Mouse (Mus musculus) stomach, embryonic 16.5 days (tissue): ENCODE measurements around the gene Wdtc1. TPM values are rescaled to one million over a fixed set of nuclear protein-coding genes. Genes with fewer than 3 reads are reported as not detected.

Experiments
- ATAC-seq: fragments of 200-750 bp; cut with Nextera tagmentation; 2 replicates; pipeline ENCODE4 v1.8.0; 2017; ENCODE audit warnings: moderate number of reproducible peaks, moderate TSS enrichment; ENCODE audit not compliant: insufficient read depth, low FRiP score
- H3K27ac ChIP-seq: fragments of 300-500 bp; sonication (generic); 2 replicates; pipeline ENCODE4 v1.5.1; 2014; ENCODE audit warnings: low read length
- H3K27me3 ChIP-seq: fragments of 300-500 bp; sonication (generic); 2 replicates; pipeline ENCODE4 v1.6.1; 2014; ENCODE audit warnings: low read length, control low read depth, mixed read lengths; ENCODE audit not compliant: control insufficient read depth, insufficient read depth
- H3K36me3 ChIP-seq: fragments of 300-500 bp; sonication (generic); 2 replicates; pipeline ENCODE4 v1.6.1; 2014; ENCODE audit warnings: low read length; ENCODE audit not compliant: control insufficient read depth, insufficient read depth
- H3K4me1 ChIP-seq: fragments of 300-500 bp; sonication (generic); 2 replicates; pipeline ENCODE4 v1.6.1; 2014; ENCODE audit warnings: low read length, control low read depth, mixed read lengths; ENCODE audit not compliant: control insufficient read depth, insufficient read depth
- H3K4me2 ChIP-seq: fragments of 300-500 bp; sonication (generic); 2 replicates; pipeline ENCODE4 v1.6.1; 2014; ENCODE audit warnings: low read depth, low read length, mixed read lengths
- H3K4me3 ChIP-seq: fragments of 300-500 bp; sonication (generic); replicated peaks from 2 replicates; pipeline ENCODE4 v1.5.1; 2014; ENCODE audit warnings: mild to moderate bottlenecking, low read length
- H3K9ac ChIP-seq: fragments of 300-500 bp; sonication (generic); 2 replicates; pipeline ENCODE4 v1.6.1; 2014; ENCODE audit warnings: low read length
- H3K9me3 ChIP-seq: fragments of 300-500 bp; sonication (generic); replicated peaks from 2 replicates; pipeline ENCODE4 v1.6.1; 2016; ENCODE audit warnings: low read length, control low read depth; ENCODE audit not compliant: control insufficient read depth
- WGBS: fragments of 180-500 bp; shearing (Covaris S2); extraction: QIAGEN DNeasy Blood & Tissue Kit; methylation state at CpG from one replicate; pipeline ENCODE4 v1.1.7; 2014; 5-methylcytosine and 5-hydroxymethylcytosine counted together
- polyA plus RNA-seq: library from polyadenylated mRNA; unstranded; fragments of >200 nt; fragmentation: Nextera tagmentation; extraction: Ambion mirVana; gene quantifications from 2 replicates; pipeline ENCODE4 v1.2.1, GENCODE M21; 2015

Gene Wdtc1
- polyA plus RNA-seq, 1 experiment from 2014 or later = 14.8 TPM

DNA sequence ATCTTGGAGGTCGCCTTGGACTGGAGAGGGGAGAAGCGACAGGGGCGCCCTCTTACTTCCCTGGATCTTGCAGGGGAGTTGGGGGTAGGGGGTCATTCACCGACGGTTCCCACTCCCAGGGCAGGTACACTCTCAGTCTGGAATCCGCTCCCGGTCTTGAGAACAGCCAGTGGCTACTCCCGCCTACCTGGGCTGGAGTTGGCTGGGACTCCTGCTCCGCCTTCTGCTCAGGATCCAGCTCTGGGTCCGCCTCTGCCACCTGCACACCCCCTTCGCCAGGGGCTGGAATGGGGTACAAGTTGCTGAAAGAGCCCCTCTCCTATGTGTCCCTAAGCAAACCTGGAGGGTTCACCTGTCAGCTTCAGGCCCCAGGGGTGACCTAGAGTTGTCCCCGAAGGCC, 96.1 kb downstream of the Wdtc1 start:
- ATAC-seq = peak; percentile 63
- 27% methylated on average over 12 of the region's 12 CpGs for WGBS
- H3K36me3 ChIP-seq = no peaks in the 10 kb centered on the region
- no peaks in the 10 kb centered on the region for H3K27me3 ChIP-seq
- peak overlapping the region; percentile 51 for H3K4me2 ChIP-seq
- H3K4me3 ChIP-seq = peak overlapping the region; percentile 22; the same call in 1 of the 2 replicates
- peak overlapping the region; percentile 57 for H3K9ac ChIP-seq
- H3K4me1 ChIP-seq = 0 out of 2 replicates have a peak, but pooled peaks cover 5% of the 10 kb centered on the region
- H3K27ac ChIP-seq = peak overlapping the region; percentile 49
- no peaks in the 10 kb centered on the region for H3K9me3 ChIP-seq

DNA sequence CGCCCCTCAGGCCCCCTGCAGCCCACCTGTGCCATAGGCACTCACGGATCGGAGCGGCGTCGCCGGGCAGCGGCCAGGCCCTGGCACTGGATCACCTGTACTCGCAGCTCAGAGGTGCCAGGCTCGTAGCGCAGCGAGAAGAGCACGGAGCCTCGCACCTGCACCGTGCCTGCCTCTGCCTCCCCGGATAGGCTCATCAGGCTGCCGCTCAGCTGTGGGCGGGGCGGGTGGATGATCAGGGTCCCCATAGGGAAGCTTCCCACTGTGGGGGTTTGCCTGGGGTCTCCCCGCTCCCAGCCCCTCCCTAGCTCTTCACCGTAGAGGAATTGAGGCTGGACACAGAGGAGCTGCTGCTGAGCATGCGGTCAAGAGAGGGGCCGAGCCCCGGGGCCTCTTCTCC, 96.5 kb downstream of the Wdtc1 start:
- H3K4me2 ChIP-seq = peak overlapping the region; percentile 51
- H3K4me1 ChIP-seq = 0 out of 2 replicates have a peak, but pooled peaks cover 5% of the 10 kb centered on the region
- H3K27me3 ChIP-seq = peaks cover 2% of the 10 kb centered on the region; the same call in 1 of the 2 replicates
- no peak overlapping the region for H3K27ac ChIP-seq
- H3K4me3 ChIP-seq = peak overlapping the region; percentile 22; the same call in 1 of the 2 replicates
- peak; percentile 26; the same call in 1 of the 2 replicates for ATAC-seq
- WGBS = 16% methylated on average over 24 of the region's 24 CpGs
- H3K36me3 ChIP-seq = no peaks in the 10 kb centered on the region
- peak overlapping the region; percentile 57 for H3K9ac ChIP-seq
- no peaks in the 10 kb centered on the region for H3K9me3 ChIP-seq

DNA sequence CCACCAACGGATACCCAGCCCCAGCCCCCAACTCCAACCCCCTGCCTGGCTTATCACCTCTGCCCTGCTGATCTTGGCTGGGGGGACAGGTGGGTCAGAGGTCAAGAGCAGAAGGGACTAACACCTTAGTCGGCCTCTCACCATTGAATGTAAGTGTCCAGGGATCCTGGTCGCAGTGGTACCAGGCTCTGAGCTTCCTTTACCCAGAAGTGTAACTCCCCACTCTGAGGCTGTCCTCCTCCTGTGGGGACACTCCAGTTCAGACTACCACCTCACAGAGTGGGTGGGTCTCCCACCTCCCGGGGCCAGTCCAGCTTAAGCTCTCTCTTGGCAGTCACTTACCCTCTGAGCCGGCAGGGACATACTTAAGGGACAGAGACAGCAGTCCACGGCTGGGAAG, 97.9 kb downstream of the Wdtc1 start:
- 62% methylated on average over 6 of the region's 6 CpGs for WGBS
- ATAC-seq = no peak
- peaks cover 16% of the 10 kb centered on the region for H3K27me3 ChIP-seq

DNA sequence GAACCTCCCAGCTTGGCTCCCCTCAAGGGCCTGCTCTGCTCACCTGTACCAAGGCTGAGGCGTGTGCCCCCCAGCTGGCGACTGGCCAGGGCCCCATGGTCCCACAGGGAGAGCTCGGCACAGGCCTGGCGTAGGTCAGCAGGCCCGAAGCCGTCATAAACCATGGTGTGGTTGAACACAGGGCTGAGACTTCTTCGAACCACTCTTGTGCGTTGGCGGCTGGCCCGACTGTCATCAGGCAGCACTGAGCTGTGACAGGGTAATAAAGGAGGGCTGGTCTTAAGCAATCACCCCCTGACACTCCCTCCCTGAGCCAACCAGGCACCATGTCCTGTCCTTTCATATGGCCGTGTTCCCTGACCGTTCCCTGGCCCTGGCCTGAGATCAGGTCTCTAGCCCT, 99.9 kb downstream of the Wdtc1 start:
- H3K27me3 ChIP-seq = peaks cover 17% of the 10 kb centered on the region
- 75% methylated on average over 12 of the region's 12 CpGs for WGBS
- H3K27ac ChIP-seq = no peak overlapping the region
- no peak overlapping the region for H3K9ac ChIP-seq
- no peak for ATAC-seq
- no peaks in the 10 kb centered on the region for H3K9me3 ChIP-seq
- H3K4me1 ChIP-seq = peaks cover 15% of the 10 kb centered on the region
- H3K4me3 ChIP-seq = no peak overlapping the region
- H3K36me3 ChIP-seq = no peaks in the 10 kb centered on the region
- no peak overlapping the region for H3K4me2 ChIP-seq

More for the DNA sequence above, 97.9 kb downstream of the Wdtc1 start:
- Histone ChIP-seq H3K4me3 (no peak overlapping the region), H3K27ac (no peak overlapping the region), H3K4me1 (peaks cover 15% of the 10 kb centered on the region), H3K9me3 (no peaks in the 10 kb centered on the region), H3K4me2 (no peak overlapping the region), H3K36me3 (no peaks in the 10 kb centered on the region), H3K9ac (no peak overlapping the region)

DNA sequence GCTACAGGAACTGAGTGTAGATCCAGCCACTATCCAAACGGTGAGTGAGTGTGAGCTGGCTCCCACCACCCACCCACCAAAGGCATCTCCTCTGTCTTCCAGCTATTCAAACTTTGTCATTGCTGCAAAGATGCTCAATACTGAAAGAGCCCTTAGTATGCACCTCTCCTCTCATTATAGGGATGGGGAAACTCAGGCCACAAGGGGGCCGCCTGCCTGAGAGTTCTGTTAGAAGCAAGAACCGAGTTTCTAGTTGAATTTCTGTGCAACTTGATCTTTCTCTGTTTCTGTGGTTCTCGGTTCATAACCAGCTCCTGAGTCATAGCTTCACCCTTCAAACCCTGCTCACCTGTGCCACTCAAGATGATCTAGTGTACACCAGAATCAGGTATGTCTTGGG, 101.2 kb downstream of the Wdtc1 start:
- H3K36me3 ChIP-seq = no peaks in the 10 kb centered on the region
- peak overlapping the region; percentile 27; the same call in 1 of the 2 replicates for H3K9ac ChIP-seq
- H3K4me3 ChIP-seq = peak overlapping the region; percentile 36; the same call in 1 of the 2 replicates
- 48% methylated on average over 4 of the region's 4 CpGs for WGBS
- no peaks in the 10 kb centered on the region for H3K9me3 ChIP-seq
- no peak for ATAC-seq
- no peak overlapping the region for H3K4me2 ChIP-seq
- peak overlapping the region; percentile 58; the same call in 1 of the 2 replicates for H3K27ac ChIP-seq
- H3K4me1 ChIP-seq = peaks cover 18% of the 10 kb centered on the region
- H3K27me3 ChIP-seq = peaks cover 28% of the 10 kb centered on the region

DNA sequence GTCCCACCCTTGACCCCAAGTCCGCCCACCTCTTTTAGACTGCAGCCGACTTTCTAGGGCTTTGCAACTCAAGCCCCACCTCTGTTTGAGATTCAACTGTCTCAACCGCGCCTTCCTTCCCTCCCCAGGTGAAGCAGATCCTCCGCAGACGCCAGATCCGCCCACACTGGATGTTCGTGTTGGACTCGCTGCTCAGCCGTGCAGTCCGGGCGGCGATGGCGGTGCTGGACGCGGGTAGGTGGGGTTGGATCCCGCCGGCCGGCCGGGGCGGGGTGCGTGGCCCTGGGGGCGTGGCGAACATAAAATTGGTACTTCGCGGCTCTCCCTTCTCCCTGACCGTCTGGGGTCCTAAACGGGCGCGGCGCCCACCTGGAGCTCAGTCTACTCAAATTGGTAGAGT, 102.1 kb downstream of the Wdtc1 start:
- H3K9ac ChIP-seq = peak overlapping the region; percentile 40
- ATAC-seq = no peak; the same call in 1 of the 2 replicates

DNA sequence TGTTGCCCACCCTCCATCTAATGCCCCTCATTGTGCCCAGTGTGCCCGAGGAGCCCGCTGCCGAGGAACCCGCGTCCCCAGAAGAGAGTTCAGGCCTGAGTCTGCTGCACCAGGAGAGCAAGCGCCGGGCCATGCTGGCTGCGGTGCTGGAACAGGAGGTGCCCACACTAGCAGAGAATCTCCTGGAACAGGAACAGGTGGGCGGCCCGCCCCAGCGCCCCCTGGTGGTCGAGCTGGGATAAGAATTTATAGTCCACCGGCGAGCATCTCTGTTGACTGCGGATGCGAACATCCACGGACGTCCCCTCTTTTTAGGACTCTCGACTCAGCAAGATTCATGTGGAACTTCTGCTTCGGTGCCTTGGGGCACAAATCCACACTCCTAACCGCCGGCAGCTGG, 102.7 kb downstream of the Wdtc1 start:
- Histone ChIP-seq H3K27me3 (peaks cover 30% of the 10 kb centered on the region), H3K27ac (peak overlapping the region; percentile 53; the same call in 1 of the 2 replicates), H3K9ac (peak overlapping the region; percentile 40), H3K36me3 (no peaks in the 10 kb centered on the region), H3K4me1 (peaks cover 18% of the 10 kb centered on the region), H3K4me2 (peak overlapping the region; percentile 63), H3K9me3 (no peaks in the 10 kb centered on the region), H3K4me3 (peak overlapping the region; percentile 36)
- WGBS = 8% methylated on average over 22 of the region's 22 CpGs
- peak; percentile 52; the same call in 1 of the 2 replicates for ATAC-seq

More for the DNA sequence above, 102.1 kb downstream of the Wdtc1 start:
- peaks cover 30% of the 10 kb centered on the region for H3K27me3 ChIP-seq
- no peaks in the 10 kb centered on the region for H3K9me3 ChIP-seq
- no peaks in the 10 kb centered on the region for H3K36me3 ChIP-seq
- H3K4me3 ChIP-seq = peak overlapping the region; percentile 36
- peak overlapping the region; percentile 58; the same call in 1 of the 2 replicates for H3K27ac ChIP-seq
- H3K4me2 ChIP-seq = peak overlapping the region; percentile 63
- peaks cover 18% of the 10 kb centered on the region for H3K4me1 ChIP-seq
- WGBS = 2% methylated on average over 31 of the region's 31 CpGs

DNA sequence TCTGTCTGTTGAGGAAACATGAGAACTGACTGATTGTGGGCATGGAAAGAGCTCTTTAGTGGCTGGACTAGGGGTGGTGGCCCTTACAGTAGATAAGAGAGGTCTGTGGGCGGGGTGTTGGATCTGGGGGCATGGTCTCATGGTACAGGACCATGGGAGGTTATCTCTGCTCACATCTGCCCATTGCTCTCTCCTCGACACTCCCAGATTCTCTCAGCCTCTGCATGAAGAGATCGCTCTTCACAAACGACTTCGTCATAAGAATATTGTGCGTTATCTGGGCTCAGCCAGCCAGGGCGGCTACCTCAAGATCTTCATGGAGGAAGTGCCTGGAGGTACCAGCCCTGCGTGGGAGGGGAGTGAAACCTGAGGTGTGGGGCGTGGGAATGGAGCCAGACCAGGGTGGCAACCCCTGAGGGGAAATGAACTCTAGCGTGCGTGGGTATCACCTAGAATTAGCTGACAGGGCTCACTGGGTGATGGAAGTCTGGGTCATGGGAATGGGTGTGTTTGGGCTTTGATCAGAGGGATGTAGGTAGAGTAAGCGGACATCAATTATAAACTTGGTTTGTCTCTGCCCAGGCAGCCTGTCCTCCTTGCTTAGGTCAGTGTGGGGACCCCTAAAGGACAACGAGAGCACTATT, 105.4 kb downstream of the Wdtc1 start:
- peaks cover 16% of the 10 kb centered on the region for H3K4me1 ChIP-seq
- H3K27ac ChIP-seq = no peak overlapping the region
- no peak overlapping the region for H3K9ac ChIP-seq
- no peaks in the 10 kb centered on the region for H3K9me3 ChIP-seq
- peaks cover 30% of the 10 kb centered on the region for H3K27me3 ChIP-seq
- H3K4me3 ChIP-seq = no peak overlapping the region
- no peak for ATAC-seq
- no peaks in the 10 kb centered on the region for H3K36me3 ChIP-seq
- WGBS = 58% methylated on average over 13 of the region's 13 CpGs
- H3K4me2 ChIP-seq = no peak overlapping the region

DNA sequence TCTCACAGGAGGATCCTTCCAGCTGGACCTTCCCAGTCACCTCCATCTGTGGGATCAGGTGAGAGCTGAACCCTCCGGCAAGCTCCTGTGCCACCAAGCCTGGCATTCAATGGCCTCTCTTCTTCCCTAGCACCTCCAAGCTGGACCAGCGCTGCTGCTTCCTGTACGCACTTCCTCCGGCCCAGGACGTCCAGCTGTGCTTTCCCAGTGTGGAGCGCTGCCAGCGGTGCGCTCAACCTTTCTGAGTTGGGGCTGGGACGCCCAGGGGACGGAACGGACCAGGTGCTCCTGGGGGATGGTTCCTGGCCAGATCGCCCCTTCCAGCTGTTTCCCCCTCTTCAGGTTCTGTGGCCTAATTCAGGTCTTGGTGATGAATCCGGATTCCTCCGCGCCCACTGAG, 106.2 kb downstream of the Wdtc1 start:
- H3K4me3 ChIP-seq = no peak overlapping the region
- H3K4me1 ChIP-seq = peaks cover 18% of the 10 kb centered on the region
- no peak overlapping the region for H3K27ac ChIP-seq
- H3K36me3 ChIP-seq = no peaks in the 10 kb centered on the region
- no peaks in the 10 kb centered on the region for H3K9me3 ChIP-seq
- no peak for ATAC-seq
- 34% methylated on average over 15 of the region's 15 CpGs for WGBS
- peak overlapping the region; percentile 21; the same call in 1 of the 2 replicates for H3K9ac ChIP-seq
- peaks cover 30% of the 10 kb centered on the region for H3K27me3 ChIP-seq
- no peak overlapping the region for H3K4me2 ChIP-seq
